Mouse (Mus musculus) intestine, embryonic 14.5 days (tissue): ENCODE results near the gene Col11a2. TPM values are rescaled to one million over a fixed set of nuclear protein-coding genes. Genes with fewer than 3 reads are reported as not detected.

ENCODE experiments used
- ATAC-seq: fragments of 200-750 bp; cut with Nextera tagmentation; replicated peaks from 2 replicates; pipeline ENCODE4 v1.8.0; 2017; ENCODE audit warnings: low read depth, moderate number of reproducible peaks, moderate TSS enrichment, moderate library complexity; ENCODE audit not compliant: low FRiP score, low TSS enrichment
- DNase-seq: peaks from one replicate; pipeline ENCODE4 v3.0.0-alpha.2; 2018; ENCODE audit warnings: low spot score
- H3K27ac ChIP-seq: fragments of 300-500 bp; sonication (generic); 2 replicates; pipeline ENCODE4 v1.5.1; 2014; ENCODE audit warnings: low read depth, mild to moderate bottlenecking, control low read depth
- H3K27me3 ChIP-seq: fragments of 300-500 bp; sonication (generic); replicated peaks from 2 replicates; pipeline ENCODE4 v1.6.1; 2014; ENCODE audit warnings: low read length, control low read depth; ENCODE audit not compliant: control insufficient read depth, insufficient read depth
- H3K36me3 ChIP-seq: fragments of 300-500 bp; sonication (generic); 2 replicates; pipeline ENCODE4 v1.6.1; 2014; ENCODE audit warnings: low read length, control low read depth; ENCODE audit not compliant: control insufficient read depth, insufficient read depth
- H3K4me1 ChIP-seq: fragments of 300-500 bp; sonication (generic); replicated peaks from 2 replicates; pipeline ENCODE4 v1.6.1; 2014; ENCODE audit warnings: low read length, control low read depth, mixed read lengths; ENCODE audit not compliant: control insufficient read depth, insufficient read depth
- H3K4me2 ChIP-seq: fragments of 300-500 bp; sonication (generic); 2 replicates; pipeline ENCODE4 v1.6.1; 2014; ENCODE audit warnings: low read length
- H3K4me3 ChIP-seq: fragments of 300-500 bp; sonication (generic); 2 replicates; pipeline ENCODE4 v1.5.1; 2014; ENCODE audit warnings: low read depth, low read length, control low read depth, mixed read lengths
- H3K9ac ChIP-seq: fragments of 300-500 bp; sonication (generic); 2 replicates; pipeline ENCODE4 v1.6.1; 2014; ENCODE audit warnings: mild to moderate bottlenecking, low read length
- H3K9me3 ChIP-seq: fragments of 300-500 bp; sonication (generic); 2 replicates; pipeline ENCODE4 v1.6.1; 2016; ENCODE audit warnings: low read length, control low read depth; ENCODE audit not compliant: control insufficient read depth
- WGBS: fragments of 180-500 bp; shearing (Covaris S2); extraction: QIAGEN DNeasy Blood & Tissue Kit; methylation state at CpG from one replicate; pipeline ENCODE4 v1.1.7; 2014; 5-methylcytosine and 5-hydroxymethylcytosine counted together
- polyA plus RNA-seq: library from polyadenylated mRNA; unstranded; fragments of >200 nt; fragmentation: Nextera tagmentation; extraction: Ambion mirVana; gene quantifications from 2 replicates; pipeline ENCODE4 v1.2.1, GENCODE M21; 2014

Gene Col11a2
- polyA plus RNA-seq, 1 experiment from 2014 or later: 0.66 TPM

DNA sequence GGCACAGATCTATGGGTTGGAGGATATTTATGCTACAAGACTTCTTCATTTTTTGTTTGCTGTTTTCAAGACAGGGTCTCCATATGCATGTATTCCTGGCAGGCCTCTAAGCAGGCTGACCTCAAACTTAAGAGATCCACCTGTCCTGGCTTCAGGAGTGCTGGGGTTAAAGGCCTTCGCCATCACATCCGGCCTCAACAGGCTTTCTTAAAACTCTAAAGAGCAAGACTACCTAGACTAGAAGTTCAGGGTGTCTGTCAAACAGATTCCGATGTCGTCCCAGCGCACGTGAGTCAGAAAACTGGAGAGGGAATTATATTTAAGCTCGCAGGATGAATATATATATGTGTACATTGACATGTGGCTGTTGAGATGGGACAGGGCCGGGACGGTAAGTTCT is 15.6 kb upstream of the Col11a2 start:
- Histone ChIP-seq H3K9me3 (0 out of 2 replicates have a peak, but pooled peaks cover 2% of the 10 kb centered on the region), H3K36me3 (peaks cover 24% of the 10 kb centered on the region), H3K9ac (peak overlapping the region; percentile 84), H3K4me2 (peak overlapping the region; percentile 81), H3K4me3 (peak overlapping the region; percentile 63), H3K4me1 (peaks cover 29% of the 10 kb centered on the region), H3K27ac (no peak overlapping the region; the same call in 1 of the 2 replicates), H3K27me3 (no peaks in the 10 kb centered on the region)
- no peak for ATAC-seq
- WGBS: 65% methylated on average over 9 of the region's 9 CpGs
- DNase-seq: no peak

DNA sequence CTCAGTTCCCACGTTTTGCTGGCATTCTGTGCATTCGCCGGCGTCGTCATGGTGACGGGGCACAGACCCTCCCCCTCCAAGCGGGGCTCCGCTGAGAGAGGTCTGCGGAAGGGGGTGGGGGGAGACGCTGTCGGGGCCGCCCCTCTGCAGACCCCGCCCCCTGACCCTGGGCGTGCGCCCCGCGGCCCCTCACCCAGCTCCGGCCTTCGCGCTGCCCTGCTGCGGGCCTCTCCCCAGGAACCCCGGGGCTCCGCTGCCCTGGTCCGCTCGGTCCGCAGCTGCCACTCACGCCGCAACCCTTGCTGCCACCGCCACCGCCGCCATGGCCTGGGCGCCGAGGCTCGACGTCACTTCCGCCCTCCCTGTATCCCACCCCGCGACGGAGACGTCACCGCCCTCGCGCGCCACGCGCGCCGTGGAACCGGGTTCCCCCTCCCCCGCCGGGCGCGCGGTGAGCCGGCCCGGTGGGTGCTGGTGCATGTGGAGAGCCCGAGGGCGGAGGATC is 14.9 kb upstream of the Col11a2 start, which contains the start of gene Ring1:
TSS of gene Ring1 (minus strand) at position 364 of the 505 bp plus-strand sequence.
- Histone ChIP-seq H3K4me2 (peak within 1 kb of the TSS; percentile 81), H3K27ac (peak within 1 kb of the TSS; percentile 87), H3K4me3 (peak within 1 kb of the TSS; percentile 63), H3K27me3 (no peaks in the 10 kb centered on the region), H3K9ac (peak within 1 kb of the TSS; percentile 84), H3K9me3 (0 out of 2 replicates have a peak, but pooled peaks cover 2% of the 10 kb centered on the region), H3K4me1 (peaks cover 32% of the 10 kb centered on the region), H3K36me3 (peaks cover 31% of the 10 kb centered on the region)
- peak; percentile 70 for ATAC-seq
- 0% methylated on average over 48 of the region's 58 CpGs for WGBS
- DNase-seq: peak; percentile 94

GRCm38 (mm10) chr17:34024861-34025755 is 14.1 kb upstream of the Col11a2 start:
- Histone ChIP-seq H3K4me2 (peak overlapping the region; percentile 81), H3K9me3 (0 out of 2 replicates have a peak, but pooled peaks cover 1% of the 10 kb centered on the region), H3K27ac (peak overlapping the region; percentile 87), H3K36me3 (peaks cover 39% of the 10 kb centered on the region), H3K27me3 (no peaks in the 10 kb centered on the region), H3K9ac (peak overlapping the region; percentile 84), H3K4me1 (peaks cover 39% of the 10 kb centered on the region), H3K4me3 (peak overlapping the region; percentile 63)
- ATAC-seq (0 out of 2 replicates have a peak, but pooled peaks have one; percentile 0), DNase-seq (no peak)
- WGBS: 1% methylated on average over 51 of the region's 57 CpGs

- ATAC-seq (no peak), DNase-seq (no peak)
- H3K27ac ChIP-seq: no peak overlapping the region
- H3K4me2 ChIP-seq: peak overlapping the region; percentile 81
- no peaks in the 10 kb centered on the region for H3K27me3 ChIP-seq
- H3K36me3 ChIP-seq: peaks cover 38% of the 10 kb centered on the region
- WGBS: 30% methylated on average over 7 of the region's 7 CpGs
- H3K4me3 ChIP-seq: peak overlapping the region; percentile 63; the same call in 1 of the 2 replicates
- no peaks in the 10 kb centered on the region for H3K9me3 ChIP-seq
- peaks cover 45% of the 10 kb centered on the region for H3K4me1 ChIP-seq
- no peak overlapping the region for H3K9ac ChIP-seq
These were observed 13.5 kb upstream of the Col11a2 start for GRCm38 (mm10) chr17:34025756-34026151.

GRCm38 (mm10) chr17:34026221-34026620 is 13.0 kb upstream of the Col11a2 start:
- no peak for ATAC-seq
- H3K4me1 ChIP-seq: peaks cover 45% of the 10 kb centered on the region
- H3K27ac ChIP-seq: no peak overlapping the region
- H3K9ac ChIP-seq: no peak overlapping the region
- peaks cover 34% of the 10 kb centered on the region for H3K36me3 ChIP-seq
- peak overlapping the region; percentile 4; the same call in 1 of the 2 replicates for H3K4me2 ChIP-seq
- H3K27me3 ChIP-seq: no peaks in the 10 kb centered on the region
- 37% methylated on average over 2 of the region's 2 CpGs for WGBS
- no peak overlapping the region for H3K4me3 ChIP-seq
- no peak for DNase-seq
- no peaks in the 10 kb centered on the region for H3K9me3 ChIP-seq

DNA sequence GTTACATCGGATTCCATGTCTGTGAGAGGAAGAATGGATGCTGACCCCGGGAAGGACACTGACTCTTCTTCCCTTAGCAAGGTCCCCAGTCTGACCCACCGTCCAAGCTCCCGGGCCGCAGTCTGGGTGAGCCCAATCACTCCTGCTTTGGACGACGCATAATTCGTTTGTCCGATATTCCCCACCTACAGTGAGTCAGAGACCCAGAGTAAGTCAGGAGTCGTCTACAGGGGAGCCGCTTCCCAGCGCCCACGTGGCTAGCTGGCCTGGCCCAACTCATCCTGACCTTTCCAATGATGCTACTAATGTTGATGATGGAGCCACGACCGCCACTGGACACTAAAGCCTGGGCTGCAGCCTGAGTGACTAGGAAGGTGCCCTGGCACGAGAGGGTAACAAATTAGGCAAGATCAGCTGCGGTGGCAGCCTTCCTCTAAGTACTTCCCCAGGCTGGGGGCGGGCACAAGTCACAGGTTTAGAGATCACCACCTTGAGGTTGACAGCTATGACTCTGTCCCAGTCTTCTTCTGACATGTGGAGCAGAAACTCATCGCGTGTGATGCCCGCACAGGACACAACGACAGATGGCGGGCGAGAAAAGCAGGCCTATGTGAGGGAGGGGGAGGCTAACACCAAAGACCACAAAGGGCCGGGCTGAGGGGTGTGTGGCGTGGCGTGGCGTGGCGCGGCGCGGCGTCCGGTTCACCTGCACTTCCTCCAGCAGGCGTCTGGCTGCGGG is 12.2 kb upstream of the Col11a2 start:
- Histone ChIP-seq H3K4me2 (peak overlapping the region; percentile 71), H3K4me3 (peak overlapping the region; percentile 64), H3K36me3 (peaks cover 32% of the 10 kb centered on the region), H3K4me1 (peaks cover 45% of the 10 kb centered on the region), H3K27ac (peak overlapping the region; percentile 66), H3K9ac (peak overlapping the region; percentile 54), H3K9me3 (no peaks in the 10 kb centered on the region), H3K27me3 (no peaks in the 10 kb centered on the region)
- WGBS: 8% methylated on average over 36 of the region's 36 CpGs
- ATAC-seq: no peak
- no peak for DNase-seq

GRCm38 (mm10) chr17:34027656-34028223 is 11.5 kb upstream of the Col11a2 start, which contains the start of gene H2-Ke6:
H2-Ke6 (minus strand) TSS chr17:34028060.
- Histone ChIP-seq H3K9ac (peak within 1 kb of the TSS; percentile 54), H3K27ac (peak within 1 kb of the TSS; percentile 66), H3K4me1 (peaks cover 48% of the 10 kb centered on the region), H3K9me3 (no peaks in the 10 kb centered on the region), H3K4me2 (peak within 1 kb of the TSS; percentile 71), H3K27me3 (no peaks in the 10 kb centered on the region), H3K4me3 (peak within 1 kb of the TSS; percentile 64), H3K36me3 (peaks cover 27% of the 10 kb centered on the region)
- 1% methylated on average over 48 of the region's 49 CpGs for WGBS
- peak; percentile 75 for ATAC-seq
- DNase-seq: peak; percentile 95
